Mouse (Mus musculus): ENCODE data around the gene Rab11fip3.

DNA sequence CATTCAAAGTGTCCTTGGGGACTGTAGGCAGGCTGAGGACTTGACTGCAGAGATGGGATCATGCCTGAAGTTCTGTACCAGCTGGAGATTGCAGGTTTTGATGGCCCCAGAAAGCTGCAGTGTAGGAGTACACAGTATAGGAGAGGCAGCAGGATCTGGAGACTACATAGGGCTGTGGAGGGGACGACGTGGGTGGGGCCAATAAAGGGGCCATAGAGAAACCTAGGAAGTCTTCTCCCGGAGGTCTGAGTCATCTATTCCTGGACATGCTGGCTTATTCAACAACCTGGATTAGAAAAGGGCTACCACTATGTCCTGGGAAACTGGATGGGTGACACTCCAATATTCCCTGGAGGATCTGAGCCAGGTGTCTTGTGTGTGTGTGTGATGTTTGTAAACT, 113.6 kb downstream of the Rab11fip3 start:
- TF ChIP-seq GATA1 (IDR thresholded peaks at IDR 0.05; ENCODE audit: borderline replicate concordance, low read length) (no peak), FLI1 (IDR thresholded peaks at IDR 0.05; ENCODE audit: low read length) (no peak)
